Mouse (Mus musculus): ENCODE measurements around the gene Gm4353.
"Not testable (repeated sequence)": the region's sequence is repeated elsewhere in the genome, so short reads cannot be mapped to it uniquely, and the experiment has no call there.

Gene Gm4353

DNA sequence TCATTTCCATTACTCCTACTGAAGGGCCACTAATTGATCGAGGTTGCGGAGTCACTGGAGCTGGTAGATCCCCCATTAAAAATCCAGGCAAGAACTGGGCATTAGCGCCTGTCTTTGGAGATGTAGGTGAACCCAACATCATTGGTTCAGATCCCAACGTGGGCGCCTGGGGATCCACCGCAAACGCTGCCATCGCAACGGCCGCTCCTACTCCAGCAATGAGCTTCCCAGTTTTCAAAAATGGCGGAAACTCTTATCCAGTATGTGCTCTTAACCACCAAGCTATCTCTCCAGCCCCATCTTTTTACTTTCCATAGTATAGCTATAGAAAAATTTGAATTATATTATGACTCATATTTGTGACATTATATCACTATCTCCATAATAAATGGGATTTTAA is at the start of gene Gm4353:
Gm4353 (minus strand) TSS at position 270 of the 400 bp plus-strand sequence.
- DNase-seq = not testable (repeated sequence)

DNA sequence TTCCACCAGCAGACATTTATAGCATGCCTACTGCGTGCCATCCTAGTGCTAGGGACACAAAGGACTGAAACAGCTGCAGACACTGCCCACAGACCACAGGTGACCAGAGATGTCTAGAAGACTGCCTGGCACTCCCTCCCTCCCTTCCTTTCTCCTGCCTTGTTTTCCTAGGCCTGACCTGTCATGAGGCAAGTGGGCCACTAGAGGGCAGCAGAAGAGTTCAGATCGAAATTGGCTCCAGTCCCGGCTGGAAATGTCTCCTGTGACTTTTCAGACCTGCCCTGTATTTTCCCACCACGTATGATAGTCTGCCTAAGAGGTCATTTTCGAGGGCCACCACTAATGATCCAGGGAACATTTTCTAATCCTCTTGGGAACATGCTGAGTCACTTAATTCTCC is 47.6 kb upstream of the Gm4353 start:
- DNase-seq = peak; percentile 72 to 82

DNA sequence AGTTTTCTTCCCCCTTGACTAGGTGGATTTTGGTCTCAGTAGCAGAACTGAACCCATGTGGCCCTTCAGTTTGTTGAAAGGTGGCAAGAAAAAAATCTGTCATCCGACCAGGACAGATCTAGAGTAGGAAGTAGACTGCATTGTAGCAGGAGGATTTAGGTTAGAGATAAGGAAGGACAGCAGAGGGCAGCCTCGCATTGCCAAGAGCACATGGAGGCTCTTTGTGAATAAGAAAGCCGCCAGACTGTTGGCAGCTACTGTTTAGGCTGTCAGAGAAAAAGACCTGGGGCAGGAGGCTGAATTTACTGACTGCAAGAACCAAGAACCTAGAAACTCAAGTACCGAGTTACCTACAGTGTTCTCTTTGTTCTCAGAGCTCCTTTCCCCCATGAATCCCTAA is 47.0 kb upstream of the Gm4353 start:
- no peak for DNase-seq

GRCm38 (mm10) chr7:116129374-116129773 is 44.9 kb upstream of the Gm4353 start:
- DNase-seq = no peak

DNA sequence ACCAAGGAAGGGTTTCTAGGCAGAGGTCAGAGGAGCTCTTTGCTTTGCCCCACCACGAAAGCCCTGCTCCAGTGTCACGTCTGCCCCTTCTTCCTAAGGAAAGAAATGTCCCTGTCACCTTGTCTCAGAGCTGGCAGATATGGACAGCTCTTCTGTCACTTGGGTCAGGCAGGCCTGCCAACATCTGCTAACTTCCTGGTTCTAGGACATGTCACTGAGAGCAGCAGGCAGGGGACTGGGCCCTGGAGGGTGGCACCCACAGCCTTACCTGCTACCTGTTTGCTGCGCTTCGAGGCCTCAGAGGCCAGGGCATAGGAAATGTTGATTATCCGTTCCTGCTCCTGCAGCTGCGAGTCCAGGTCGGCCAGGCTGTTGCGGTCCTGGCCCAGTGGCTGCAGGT is 43.9 kb upstream of the Gm4353 start:
- no peak for DNase-seq

- no peak for DNase-seq
These were observed 42.6 kb upstream of the Gm4353 start for GRCm38 (mm10) chr7:116127052-116127451.

DNA sequence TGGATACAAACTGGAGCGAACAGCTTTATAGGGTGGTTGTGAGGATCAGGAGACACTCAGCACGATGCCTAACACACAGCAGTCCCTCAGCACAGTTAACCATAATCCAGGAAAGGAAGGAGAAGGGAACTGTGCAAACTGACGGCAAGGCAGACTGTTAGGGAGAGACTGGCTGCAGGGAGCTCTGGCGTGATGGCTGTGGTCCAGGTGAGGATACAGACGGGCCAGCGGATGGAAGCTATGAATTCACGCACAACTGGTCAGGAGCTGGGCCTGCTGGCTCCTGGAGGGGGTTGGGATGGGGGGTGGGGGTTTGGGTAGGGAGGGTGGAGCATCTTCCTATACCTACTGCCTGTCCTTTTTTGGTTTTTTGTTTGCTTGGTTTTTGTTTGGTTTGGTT is 41.2 kb upstream of the Gm4353 start:
- DNase-seq = no peak

- DNase-seq = no peak
These were observed 39.6 kb upstream of the Gm4353 start for GRCm38 (mm10) chr7:116124057-116124456.

GRCm38 (mm10) chr7:116123597-116123985 is 39.2 kb upstream of the Gm4353 start:
- no peak for DNase-seq

- DNase-seq = peak; percentile 11 to 39
These were observed 38.7 kb upstream of the Gm4353 start for GRCm38 (mm10) chr7:116122981-116123596.

DNA sequence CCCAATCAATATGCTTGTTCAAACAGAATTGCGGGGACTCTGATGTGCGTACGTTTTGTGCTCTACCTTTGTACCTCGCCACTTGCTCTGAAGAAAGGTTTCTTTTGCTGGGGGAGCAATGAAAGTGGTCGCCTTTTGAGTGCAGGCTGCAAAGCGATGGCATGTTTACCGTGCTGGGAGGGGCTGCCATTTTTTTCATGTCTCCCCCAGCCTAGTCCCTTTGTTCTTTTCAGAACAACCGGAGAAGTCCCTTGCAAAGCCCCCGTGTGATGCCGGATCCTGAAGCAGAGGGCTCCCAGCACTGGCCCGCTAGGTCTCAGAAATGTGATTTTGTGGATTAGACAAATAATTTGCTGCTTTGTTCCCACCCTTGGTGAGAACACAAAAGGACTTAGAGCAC is 36.8 kb upstream of the Gm4353 start:
- no peak for DNase-seq

DNA sequence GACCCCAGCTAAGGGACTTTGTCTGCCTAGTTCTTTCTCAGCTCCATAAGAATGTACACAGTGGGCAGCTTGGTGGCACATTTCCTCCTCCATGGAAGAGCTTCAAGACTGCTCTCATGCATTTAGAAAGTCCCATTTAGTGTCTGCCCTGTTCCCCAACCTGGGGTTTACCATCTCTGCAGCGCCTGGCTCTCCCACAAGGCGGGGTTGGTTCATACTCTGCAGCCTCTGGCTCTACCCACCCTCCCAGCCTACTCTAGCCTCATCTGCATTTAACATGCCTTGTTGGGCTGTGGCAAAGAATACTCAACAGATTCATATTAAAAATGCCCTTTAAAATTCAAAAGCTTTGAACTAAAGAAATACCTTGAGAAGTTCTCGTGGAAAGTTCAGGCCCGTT is 36.3 kb upstream of the Gm4353 start:
- no peak for DNase-seq

- DNase-seq = no peak
These were observed 34.9 kb upstream of the Gm4353 start for GRCm38 (mm10) chr7:116119306-116119857.

- no peak for DNase-seq
These were observed 31.6 kb upstream of the Gm4353 start for GRCm38 (mm10) chr7:116115991-116116390.

- no peak for DNase-seq
These were observed 30.9 kb upstream of the Gm4353 start for GRCm38 (mm10) chr7:116115216-116115930.

DNA sequence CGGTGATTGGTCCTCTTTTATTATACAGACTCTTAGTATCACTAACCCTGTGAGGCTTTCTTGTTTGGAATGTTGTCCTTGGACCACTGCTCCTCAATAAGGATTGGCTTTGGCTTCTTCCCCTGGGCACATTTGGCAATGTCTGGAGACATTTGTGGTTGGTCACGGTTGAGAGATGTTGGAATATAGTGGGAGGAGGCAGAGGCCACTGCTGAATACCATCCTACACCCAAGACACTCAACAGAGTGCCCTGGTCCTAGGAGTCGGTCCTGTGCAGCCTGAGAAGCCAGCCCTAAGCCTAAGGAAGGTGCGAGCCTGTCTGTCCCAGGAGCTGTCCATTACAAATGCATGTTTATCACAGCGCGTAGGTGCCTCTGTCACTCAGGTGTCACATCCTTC is 27.1 kb upstream of the Gm4353 start:
- DNase-seq = no peak

DNA sequence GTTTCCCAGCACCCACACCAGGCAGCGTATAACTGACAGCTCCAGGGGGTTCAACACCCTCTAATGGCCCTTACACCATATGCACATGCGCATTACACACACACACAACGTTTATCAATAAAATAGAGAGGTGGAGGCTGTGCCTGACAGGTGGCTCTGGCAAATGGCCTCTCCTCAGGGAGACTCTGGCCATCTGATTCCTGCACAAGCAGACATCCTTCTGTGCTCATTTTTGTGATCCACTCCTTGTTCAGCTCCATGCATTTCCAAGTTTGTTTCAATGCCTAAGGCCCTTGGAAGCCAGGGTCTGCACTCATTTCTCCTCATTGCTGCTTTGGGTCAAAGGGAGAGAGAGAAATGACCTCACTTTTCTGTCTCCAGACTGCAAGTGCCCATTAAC is 26.2 kb upstream of the Gm4353 start:
- no peak for DNase-seq

GRCm38 (mm10) chr7:116103091-116103490 is 18.7 kb upstream of the Gm4353 start:
- DNase-seq = no peak

- no peak for DNase-seq
These were observed 15.6 kb upstream of the Gm4353 start for GRCm38 (mm10) chr7:116099952-116100528.

- DNase-seq = no peak
These were observed 9.0 kb upstream of the Gm4353 start for GRCm38 (mm10) chr7:116093466-116093850.

DNA sequence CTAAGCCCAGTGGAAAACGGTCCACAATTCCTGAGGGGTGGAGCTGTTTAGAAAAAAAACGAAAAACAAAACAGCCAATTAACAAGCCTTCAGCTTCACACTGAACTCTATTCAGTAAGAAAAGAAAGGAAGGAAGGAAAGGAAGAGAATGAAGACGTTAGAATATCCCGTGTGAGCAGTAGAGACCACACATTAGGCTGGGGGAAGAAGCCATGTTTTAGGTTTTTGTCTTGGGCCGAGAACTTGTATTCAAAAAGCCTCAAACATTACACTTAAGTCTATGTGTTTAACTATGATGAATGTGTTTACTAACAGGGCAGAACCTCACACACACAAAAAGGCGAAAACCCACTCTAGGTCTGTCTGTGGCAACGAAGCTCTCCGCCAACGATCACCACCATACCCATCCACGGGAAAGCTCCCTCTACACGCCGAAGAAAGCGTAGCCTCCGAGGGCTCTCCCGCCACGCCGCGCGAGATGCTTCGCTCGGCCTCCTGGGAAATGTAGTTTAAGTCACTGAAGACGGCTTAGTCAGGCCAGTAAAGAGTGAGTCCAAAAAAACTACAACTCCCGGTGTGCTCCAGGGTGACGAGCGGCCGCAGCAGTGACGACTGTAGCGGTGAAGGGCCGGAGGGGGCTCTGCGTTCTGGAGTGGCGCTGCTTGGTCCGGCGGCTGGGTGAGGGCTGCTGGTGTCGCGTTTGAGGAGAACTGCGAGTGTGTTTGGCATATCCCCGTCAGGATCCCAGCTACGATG is 8.5 kb upstream of the Gm4353 start:
- peak; percentile 96 for DNase-seq

- DNase-seq = no peak
These were observed 23.7 kb downstream of the Gm4353 start for GRCm38 (mm10) chr7:116060739-116061138.

- no peak for DNase-seq
These were observed 43.9 kb downstream of the Gm4353 start for GRCm38 (mm10) chr7:116040470-116041019.

Measured in lung, postnatal 4 days (tissue).